In the genomic region with DNA sequence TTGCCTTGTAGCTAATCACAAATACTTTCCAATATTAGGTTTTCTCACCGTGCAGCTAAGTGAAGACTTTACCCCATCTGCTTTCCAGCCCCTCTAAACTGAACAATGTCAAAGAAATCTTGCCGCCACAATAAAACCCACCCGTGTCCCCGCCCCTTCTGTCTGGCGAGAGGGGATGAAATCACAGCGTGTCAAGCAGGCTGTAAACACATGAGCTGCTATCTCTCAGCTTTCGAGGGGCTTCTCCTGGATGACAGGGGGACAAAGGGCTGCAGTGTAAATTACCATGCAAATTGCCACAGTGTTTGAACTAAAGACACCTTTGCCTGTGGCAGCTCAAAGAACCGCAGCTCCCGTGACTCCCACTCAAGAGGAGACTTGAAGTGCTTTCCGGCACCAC, we compare ENCODE assay signal across 12 mouse cellular contexts.
A peak's percentile ranks its signal among the peaks of the same experiment; 100 is the strongest.
DNase-seq lines count a peak whose midpoint lies in the region; ATAC-seq lines count a peak whose summit lies in the region.
"Had no signal": no experiment of that assay in that cellular context is flagged by ENCODE, and none has a peak within 500 bp of the region (broad histone marks: within the 10 kb centered on the region; RNA-seq: fewer than 3 reads in every experiment).

No protein-coding gene starts in this region.

- H3K4me3 ChIP-seq in kidney, embryonic 16.5 days (ENCODE audit: low read length): no peak overlapping the region
- no peak overlapping the region for H3K4me3 ChIP-seq in hindbrain, embryonic 13.5 days
- H3K4me3 ChIP-seq in midbrain, embryonic 15.5 days: no peak overlapping the region

- peak; percentile 36 for DNase-seq in embryo, embryonic 10.5 days (ENCODE audit: low spot score)
- no peak for DNase-seq in embryo, embryonic 11 days
- no peak for DNase-seq in kidney, postnatal 25 days
- no peak for DNase-seq in cerebellum, postnatal 25 days
- no peak for DNase-seq in spleen, postnatal 14 days (ENCODE audit: low spot score in 2 of 2)
- DNase-seq: adrenal gland, adult 2 months; liver, postnatal 0 days had no signal

- H3K9ac ChIP-seq in kidney, embryonic 16.5 days (replicated peaks; ENCODE audit: low read length): no peak overlapping the region
- H3K9ac ChIP-seq in hindbrain, embryonic 13.5 days: no peak overlapping the region
- no peak overlapping the region for H3K9ac ChIP-seq in midbrain, embryonic 15.5 days
- H3K9ac ChIP-seq: liver, postnatal 0 days had no signal

- WGBS in kidney, embryonic 16.5 days: 11% methylated on average over 10 of the region's 10 CpGs
- WGBS in hindbrain, embryonic 13.5 days: 20% methylated on average over 10 of the region's 10 CpGs
- 14% methylated on average over 10 of the region's 10 CpGs for WGBS in midbrain, embryonic 15.5 days

- H3K27ac ChIP-seq in kidney, embryonic 16.5 days (ENCODE audit: low read length): no peak overlapping the region
- H3K27ac ChIP-seq in hindbrain, embryonic 13.5 days: no peak overlapping the region
- H3K27ac ChIP-seq in midbrain, embryonic 15.5 days: no peak overlapping the region
- H3K27ac ChIP-seq: stomach, postnatal 0 days had no signal

- no peak for ATAC-seq in kidney, embryonic 16.5 days (ENCODE audit: low FRiP score, low TSS enrichment)
- no peak for ATAC-seq in hindbrain, embryonic 13.5 days (ENCODE audit: low FRiP score)
- ATAC-seq in midbrain, embryonic 15.5 days (replicated peaks): no peak
- ATAC-seq: intestine, postnatal 0 days; liver, postnatal 0 days had no signal

- no peaks in the 10 kb centered on the region for H3K36me3 ChIP-seq in kidney, embryonic 16.5 days (ENCODE audit: insufficient read depth, low read length)
- H3K36me3 ChIP-seq in hindbrain, embryonic 13.5 days: no peaks in the 10 kb centered on the region
- no peaks in the 10 kb centered on the region for H3K36me3 ChIP-seq in midbrain, embryonic 15.5 days (replicated peaks)

- H3K27me3 ChIP-seq in kidney, embryonic 16.5 days (ENCODE audit: insufficient read depth, low read length): no peaks in the 10 kb centered on the region
- 0 out of 2 replicates have a peak, but pooled peaks cover 18% of the 10 kb centered on the region for H3K27me3 ChIP-seq in hindbrain, embryonic 13.5 days
- H3K27me3 ChIP-seq in midbrain, embryonic 15.5 days (replicated peaks): no peaks in the 10 kb centered on the region

- peak overlapping the region; percentile 31 for H3K4me2 ChIP-seq in kidney, embryonic 16.5 days (replicated peaks; ENCODE audit: low read depth, low read length)
- H3K4me2 ChIP-seq in hindbrain, embryonic 13.5 days: 0 out of 2 replicates have a peak overlapping the region, but pooled peaks have one; percentile 17
- H3K4me2 ChIP-seq in midbrain, embryonic 15.5 days: peak overlapping the region; percentile 17

- 0 out of 2 replicates have a peak, but pooled peaks cover 6% of the 10 kb centered on the region for H3K4me1 ChIP-seq in kidney, embryonic 16.5 days (ENCODE audit: insufficient read depth, low read length)
- peaks cover 4% of the 10 kb centered on the region for H3K4me1 ChIP-seq in hindbrain, embryonic 13.5 days (replicated peaks)
- H3K4me1 ChIP-seq in midbrain, embryonic 15.5 days: no peaks in the 10 kb centered on the region; the same call in 1 of the 2 replicates

- peaks cover 8% of the 10 kb centered on the region for H3K9me3 ChIP-seq in kidney, embryonic 16.5 days (ENCODE audit: low read length)
- H3K9me3 ChIP-seq in hindbrain, embryonic 13.5 days: peaks cover 7% of the 10 kb centered on the region
- no peaks in the 10 kb centered on the region for H3K9me3 ChIP-seq in midbrain, embryonic 15.5 days
